Mouse (Mus musculus) small intestine, adult 2 months (tissue): ENCODE data around the gene Urb2. TPM values are rescaled to one million over a fixed set of nuclear protein-coding genes. Genes with fewer than 3 reads are reported as not detected.
"Not testable (repeated sequence)": the region's sequence is repeated elsewhere in the genome, so short reads cannot be mapped to it uniquely, and the experiment has no call there.

Experiments
- H3K27ac ChIP-seq: fragments of 200-500 bp; 2 replicates; pipeline ENCODE4 v1.5.1; 2012; ENCODE audit warnings: low read depth, low read length, control low read depth, inconsistent platforms; ENCODE audit not compliant: insufficient read depth
- H3K27me3 ChIP-seq: fragments of 200-500 bp; 2 replicates; pipeline ENCODE4 v1.6.1; 2012; ENCODE audit warnings: mild to moderate bottlenecking, moderate library complexity, low read length, inconsistent platforms; ENCODE audit not compliant: control insufficient read depth, insufficient read depth
- H3K36me3 ChIP-seq: fragments of 200-500 bp; 2 replicates; pipeline ENCODE4 v1.6.1; 2012; ENCODE audit warnings: mild to moderate bottlenecking, low read length, control low read depth, inconsistent platforms; ENCODE audit not compliant: control insufficient read depth, insufficient read depth
- H3K4me1 ChIP-seq: fragments of 200-500 bp; 2 replicates; pipeline ENCODE4 v1.6.1; 2012; ENCODE audit warnings: low read length, inconsistent platforms, mixed read lengths; ENCODE audit not compliant: control insufficient read depth, insufficient read depth, insufficient read length
- H3K4me3 ChIP-seq: fragments of 200-500 bp; 2 replicates; pipeline ENCODE4 v1.5.1; 2012; ENCODE audit warnings: low read depth, mild to moderate bottlenecking, control low read depth, inconsistent platforms, low read length, moderate library complexity
- CTCF ChIP-seq: fragments of 200-500 bp; IDR thresholded peaks from 2 replicates; pipeline ENCODE4 v1.5.1; 2012; ENCODE audit warnings: low read depth, mild to moderate bottlenecking, control low read depth, inconsistent platforms, low read length, moderate library complexity, mixed read lengths; ENCODE audit not compliant: insufficient replicate concordance, insufficient read length; ENCODE audit errors: extremely low read depth
- POLR2A ChIP-seq: fragments of 200-500 bp; IDR thresholded peaks from 2 replicates; pipeline ENCODE4 v1.6.1; 2012; ENCODE audit warnings: low read depth, mild to moderate bottlenecking, control low read depth, inconsistent platforms, low read length, moderate library complexity
- WGBS: fragments of 180-500 bp; shearing (Covaris S2); methylation state at CpG from one replicate; pipeline ENCODE4 v1.1.7; 2018; 5-methylcytosine and 5-hydroxymethylcytosine counted together
- polyA plus RNA-seq: library from polyadenylated mRNA; depleted of rRNA; stranded (reverse); fragments of >200 nt; gene quantifications from 2 replicates; pipeline ENCODE4 v1.2.3, GENCODE M21; 2012

Gene Urb2
- polyA plus RNA-seq, 1 experiment = 2.5 TPM

- no peak overlapping the region for H3K4me3 ChIP-seq
- 19% methylated on average over 3 of the region's 3 CpGs for WGBS
- no peak for TF ChIP-seq CTCF
- TF ChIP-seq POLR2A = no peak
- 0 out of 2 replicates have a peak, but pooled peaks cover 3% of the 10 kb centered on the region for H3K36me3 ChIP-seq
- H3K4me1 ChIP-seq = peaks cover 15% of the 10 kb centered on the region
- peak overlapping the region; percentile 85 for H3K27ac ChIP-seq
- H3K27me3 ChIP-seq = no peaks in the 10 kb centered on the region
These were observed 6.6 kb upstream of the Urb2 start for GRCm38 (mm10) chr8:124014751-124015150.

- peaks cover 9% of the 10 kb centered on the region for H3K4me1 ChIP-seq
- TF ChIP-seq POLR2A (no peak), CTCF (no peak)
- peak overlapping the region; percentile 55 for H3K4me3 ChIP-seq
- 9% methylated on average over 13 of the region's 13 CpGs for WGBS
- H3K27me3 ChIP-seq = no peaks in the 10 kb centered on the region
- peak overlapping the region; percentile 46 for H3K27ac ChIP-seq
- peaks cover 6% of the 10 kb centered on the region; the same call in 1 of the 2 replicates for H3K36me3 ChIP-seq
These were observed 1.5 kb upstream of the Urb2 start for GRCm38 (mm10) chr8:124019782-124020181.

GRCm38 (mm10) chr8:124020439-124021236, 670 bp upstream of the Urb2 start:
- H3K4me1 ChIP-seq = peaks cover 5% of the 10 kb centered on the region; the same call in 1 of the 2 replicates
- peak overlapping the region; percentile 89 for H3K4me3 ChIP-seq
- no peaks in the 10 kb centered on the region for H3K27me3 ChIP-seq
- TF ChIP-seq POLR2A (no peak), CTCF (no peak)
- peaks cover 8% of the 10 kb centered on the region for H3K36me3 ChIP-seq
- WGBS = under 1% methylated on average over 65 of the region's 87 CpGs
- peak overlapping the region; percentile 83 for H3K27ac ChIP-seq

GRCm38 (mm10) chr8:124026265-124026664, 5.0 kb downstream of the Urb2 start:
- H3K27ac ChIP-seq, H3K4me1 ChIP-seq, H3K27me3 ChIP-seq, H3K4me3 ChIP-seq: not testable (repeated sequence)
- peaks cover 47% of the 10 kb centered on the region for H3K36me3 ChIP-seq
- WGBS = 78% methylated on average over 2 of the region's 2 CpGs

GRCm38 (mm10) chr8:124027831-124028230, 6.5 kb downstream of the Urb2 start:
- Histone ChIP-seq H3K4me1 (no peaks in the 10 kb centered on the region), H3K4me3 (no peak overlapping the region), H3K27me3 (no peaks in the 10 kb centered on the region), H3K36me3 (peaks cover 54% of the 10 kb centered on the region), H3K27ac (no peak overlapping the region)
- 87% methylated on average over 6 of the region's 6 CpGs for WGBS
- no peak for TF ChIP-seq CTCF
- no peak for TF ChIP-seq POLR2A

- H3K4me1 ChIP-seq = no peaks in the 10 kb centered on the region
- H3K27me3 ChIP-seq = no peaks in the 10 kb centered on the region
- no peak for TF ChIP-seq POLR2A
- TF ChIP-seq CTCF = no peak
- no peak overlapping the region for H3K27ac ChIP-seq
- no peak overlapping the region for H3K4me3 ChIP-seq
- peaks cover 58% of the 10 kb centered on the region for H3K36me3 ChIP-seq
- WGBS = 55% methylated on average over 5 of the region's 5 CpGs
These were observed 12.1 kb downstream of the Urb2 start for GRCm38 (mm10) chr8:124033400-124033799.

GRCm38 (mm10) chr8:124038121-124038520, 16.8 kb downstream of the Urb2 start:
- Histone ChIP-seq H3K4me1 (no peaks in the 10 kb centered on the region), H3K36me3 (peaks cover 46% of the 10 kb centered on the region)
- no peak for TF ChIP-seq CTCF
- no peak for TF ChIP-seq POLR2A

GRCm38 (mm10) chr8:124039351-124039750, 18.0 kb downstream of the Urb2 start:
- peaks cover 49% of the 10 kb centered on the region for H3K36me3 ChIP-seq
- H3K4me3 ChIP-seq = no peak overlapping the region
- WGBS = 72% methylated on average over 4 of the region's 4 CpGs
- no peaks in the 10 kb centered on the region for H3K27me3 ChIP-seq
- TF ChIP-seq POLR2A (no peak), CTCF (no peak)
- no peaks in the 10 kb centered on the region for H3K4me1 ChIP-seq
- H3K27ac ChIP-seq = no peak overlapping the region

More at GRCm38 (mm10) chr8:124038121-124038520, 16.8 kb downstream of the Urb2 start:
- Histone ChIP-seq H3K27me3 (no peaks in the 10 kb centered on the region), H3K27ac (no peak overlapping the region), H3K4me3 (no peak overlapping the region)
- WGBS = 80% methylated on average over 7 of the region's 7 CpGs
